Mouse (Mus musculus) thymus, adult 2 months (tissue): ENCODE measurements around the gene Suclg2. TPM values are rescaled to one million over a fixed set of nuclear protein-coding genes. Genes with fewer than 3 reads are reported as not detected.

Experiments used
- DNase-seq: peaks from one replicate; pipeline ENCODE4 v3.0.0; 2021
- H3K27ac ChIP-seq: fragments of 200-500 bp; 2 replicates; pipeline ENCODE4 v1.5.1; 2012; ENCODE audit warnings: low read length, control low read depth; ENCODE audit not compliant: control insufficient read depth, insufficient read depth
- H3K27me3 ChIP-seq: fragments of 200-500 bp; 2 replicates; pipeline ENCODE4 v1.6.1; 2012; ENCODE audit warnings: mild to moderate bottlenecking, low read length, moderate library complexity, mixed read lengths; ENCODE audit not compliant: control insufficient read depth, insufficient read depth
- H3K36me3 ChIP-seq: fragments of 200-500 bp; 2 replicates; pipeline ENCODE4 v1.6.1; 2012; ENCODE audit warnings: mild to moderate bottlenecking, low read length, moderate library complexity; ENCODE audit not compliant: control insufficient read depth, insufficient read depth
- H3K4me1 ChIP-seq: fragments of 200-500 bp; replicated peaks from 2 replicates; pipeline ENCODE4 v1.6.1; 2012; ENCODE audit warnings: low read length; ENCODE audit not compliant: control insufficient read depth, insufficient read depth
- H3K4me3 ChIP-seq: fragments of 200-500 bp; 2 replicates; pipeline ENCODE4 v1.5.1; 2012; ENCODE audit warnings: mild to moderate bottlenecking, low read length, control low read depth, moderate library complexity; ENCODE audit not compliant: control insufficient read depth, insufficient read depth
- CTCF ChIP-seq: fragments of 200-500 bp; IDR thresholded peaks from 2 replicates; pipeline ENCODE4 v1.5.1; 2012; ENCODE audit warnings: mild to moderate bottlenecking, control low read depth, low read length, moderate library complexity, borderline replicate concordance; ENCODE audit not compliant: control insufficient read depth, poor library complexity, insufficient read depth; ENCODE audit errors: extremely low read depth
- POLR2A ChIP-seq: fragments of 200-500 bp; IDR thresholded peaks from 2 replicates; pipeline ENCODE4 v1.6.1; 2012; ENCODE audit warnings: mild to moderate bottlenecking, low read length, control low read depth, moderate library complexity; ENCODE audit not compliant: control insufficient read depth, poor library complexity, insufficient read depth; ENCODE audit errors: extremely low read depth
- WGBS: fragments of 180-500 bp; shearing (Covaris S2); methylation state at CpG from one replicate; pipeline ENCODE4 v1.1.7; 2018; 5-methylcytosine and 5-hydroxymethylcytosine counted together
- polyA plus RNA-seq: library from polyadenylated mRNA; depleted of rRNA; stranded (reverse); fragments of >200 nt; gene quantifications from 2 replicates; pipeline ENCODE4 v1.2.3, GENCODE M21; 2012

The Suclg2 gene
- polyA plus RNA-seq, 1 experiment = 8.7 TPM

DNA sequence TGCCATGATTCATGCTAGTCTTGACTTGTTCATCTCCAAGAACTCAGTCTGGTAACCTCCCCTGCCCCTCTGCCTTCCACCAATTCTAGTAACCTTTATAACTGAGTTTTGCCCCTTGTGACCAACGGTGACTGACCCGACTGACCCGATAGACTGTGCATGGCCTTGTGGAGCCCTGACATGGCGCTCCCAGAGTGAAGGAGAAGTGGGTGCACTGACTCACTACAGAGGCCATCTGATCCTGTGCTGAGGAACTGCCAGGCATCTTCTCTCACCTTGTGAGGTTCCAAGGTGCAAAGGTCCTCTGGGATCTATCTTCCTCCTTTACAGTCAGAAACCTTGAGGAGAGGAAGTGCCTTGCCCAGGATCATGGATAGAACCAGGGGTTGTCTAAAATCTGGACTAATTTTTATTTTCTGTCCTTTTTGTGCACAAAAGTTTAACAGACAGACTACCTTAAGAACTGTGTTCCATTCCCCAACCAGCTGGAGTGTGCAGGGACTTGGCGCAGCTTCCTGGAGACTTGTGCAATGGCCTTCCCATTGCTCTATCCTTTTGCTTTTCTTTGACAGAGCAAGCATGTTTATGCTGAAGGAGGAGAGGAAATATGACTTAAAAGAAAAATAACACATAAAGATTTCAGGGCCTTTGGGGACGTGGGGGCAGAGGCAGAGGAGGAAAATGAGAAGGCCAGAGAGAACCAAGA is 49.8 kb downstream of the Suclg2 start:
- 96% methylated on average over 6 of the region's 6 CpGs for WGBS
- Histone ChIP-seq H3K4me3 (no peak overlapping the region), H3K27me3 (no peaks in the 10 kb centered on the region), H3K36me3 (no peaks in the 10 kb centered on the region), H3K4me1 (no peaks in the 10 kb centered on the region), H3K27ac (no peak overlapping the region)
- TF ChIP-seq POLR2A (no peak), CTCF (no peak)
- no peak for DNase-seq

DNA sequence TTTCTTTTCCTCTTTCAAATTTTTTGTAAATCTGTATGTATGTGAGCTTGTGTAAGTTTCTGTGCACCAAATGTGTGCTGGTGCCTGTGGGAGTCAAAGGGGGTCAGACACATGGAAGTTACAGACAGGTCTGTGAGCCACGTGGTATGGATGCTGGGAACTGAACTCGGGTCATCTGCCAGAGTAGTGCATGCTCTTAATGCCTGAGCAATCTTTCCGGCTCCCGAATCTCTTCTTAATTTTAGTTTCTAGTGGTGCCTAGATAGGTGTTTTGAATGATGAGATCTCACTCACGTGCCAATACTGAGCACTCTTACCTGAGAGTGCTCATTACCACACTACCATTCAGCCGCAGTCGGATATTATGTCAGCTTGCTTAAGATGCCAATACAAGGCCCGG is 60.9 kb downstream of the Suclg2 start:
- WGBS = 96% methylated on average over 8 of the region's 8 CpGs
- Histone ChIP-seq H3K4me3 (no peak overlapping the region), H3K27me3 (no peaks in the 10 kb centered on the region), H3K4me1 (no peaks in the 10 kb centered on the region), H3K27ac (no peak overlapping the region), H3K36me3 (no peaks in the 10 kb centered on the region)
- TF ChIP-seq POLR2A (no peak), CTCF (no peak)
- no peak for DNase-seq

DNA sequence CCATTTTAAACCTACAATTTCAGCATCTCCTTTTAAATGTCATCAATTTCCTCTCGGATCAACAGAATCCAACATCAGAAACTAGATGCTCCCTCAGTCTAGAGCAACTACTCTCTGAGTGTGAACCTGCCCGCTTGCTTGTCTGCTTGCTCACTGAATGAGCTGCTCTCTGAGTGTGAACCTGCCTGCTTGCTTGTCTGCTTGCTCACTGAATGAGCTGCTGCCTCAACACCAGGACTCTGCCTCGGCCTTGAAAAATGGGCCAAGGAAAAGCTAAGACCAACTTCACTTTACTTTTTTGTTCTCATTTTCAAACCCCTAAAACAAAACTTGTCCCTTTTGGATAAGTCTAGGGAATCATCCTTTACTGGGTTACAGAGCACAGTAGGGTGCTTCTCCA is 64.9 kb downstream of the Suclg2 start:
- no peak overlapping the region for H3K27ac ChIP-seq
- 96% methylated on average over 3 of the region's 3 CpGs for WGBS
- TF ChIP-seq POLR2A (no peak), CTCF (no peak)
- H3K4me1 ChIP-seq = peaks cover 2% of the 10 kb centered on the region; the same call in 1 of the 2 replicates
- no peaks in the 10 kb centered on the region for H3K27me3 ChIP-seq
- H3K36me3 ChIP-seq = no peaks in the 10 kb centered on the region
- no peak for DNase-seq
- no peak overlapping the region for H3K4me3 ChIP-seq

DNA sequence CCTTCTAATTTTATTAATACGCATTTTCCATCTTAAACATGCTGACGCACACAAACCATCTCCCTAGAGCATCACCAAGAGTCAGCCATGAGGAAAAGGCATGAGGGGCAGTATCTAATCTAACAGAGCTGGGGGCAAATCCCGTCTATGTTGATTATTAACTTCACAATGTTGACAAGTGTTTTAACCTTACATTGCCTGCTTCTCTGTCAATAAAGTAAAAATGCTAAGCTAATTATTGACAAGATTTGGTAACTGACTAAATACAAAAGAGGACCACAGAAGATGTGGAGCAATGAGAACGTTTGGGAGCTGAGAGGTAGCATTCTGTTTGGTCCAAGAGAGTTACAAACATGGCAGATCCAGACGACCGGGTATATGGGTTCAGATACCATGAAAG is 65.8 kb downstream of the Suclg2 start:
- DNase-seq = no peak
- H3K27me3 ChIP-seq = no peaks in the 10 kb centered on the region
- TF ChIP-seq POLR2A (no peak), CTCF (no peak)
- no peak overlapping the region for H3K27ac ChIP-seq
- WGBS = 94% methylated on average over 6 of the region's 6 CpGs
- peaks cover 2% of the 10 kb centered on the region; the same call in 1 of the 2 replicates for H3K4me1 ChIP-seq
- no peaks in the 10 kb centered on the region for H3K36me3 ChIP-seq
- no peak overlapping the region for H3K4me3 ChIP-seq

DNA sequence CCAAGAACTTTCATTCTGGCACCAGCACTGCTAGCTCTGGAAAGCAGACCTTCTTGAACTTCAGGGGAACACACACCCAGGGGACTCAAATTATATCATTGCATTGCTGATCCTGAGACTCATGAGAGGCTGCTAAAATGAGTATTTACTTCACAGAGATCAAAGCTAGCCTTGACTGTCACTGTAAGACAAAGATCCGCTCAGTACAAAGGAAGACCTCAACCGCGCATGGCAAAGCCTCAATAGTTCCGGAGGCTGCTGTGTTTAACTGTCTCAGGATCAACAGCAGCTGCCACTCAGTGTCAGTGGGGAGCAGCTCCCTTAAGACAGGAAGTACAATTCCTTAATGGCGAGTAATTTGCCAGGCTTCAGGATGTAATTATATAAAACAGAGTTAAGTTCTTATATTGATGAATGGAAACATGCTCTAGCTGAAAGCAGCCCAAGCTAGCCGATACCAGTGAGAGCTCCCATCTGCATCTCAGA is 67.2 kb downstream of the Suclg2 start:
- WGBS = 59% methylated on average over 6 of the region's 6 CpGs
- no peaks in the 10 kb centered on the region for H3K36me3 ChIP-seq
- TF ChIP-seq CTCF (no peak), POLR2A (no peak)
- H3K4me3 ChIP-seq = no peak overlapping the region
- H3K27me3 ChIP-seq = no peaks in the 10 kb centered on the region
- peaks cover 2% of the 10 kb centered on the region; the same call in 1 of the 2 replicates for H3K4me1 ChIP-seq
- H3K27ac ChIP-seq = peak overlapping the region; percentile 51; the same call in 1 of the 2 replicates
- DNase-seq = peak; percentile 3

DNA sequence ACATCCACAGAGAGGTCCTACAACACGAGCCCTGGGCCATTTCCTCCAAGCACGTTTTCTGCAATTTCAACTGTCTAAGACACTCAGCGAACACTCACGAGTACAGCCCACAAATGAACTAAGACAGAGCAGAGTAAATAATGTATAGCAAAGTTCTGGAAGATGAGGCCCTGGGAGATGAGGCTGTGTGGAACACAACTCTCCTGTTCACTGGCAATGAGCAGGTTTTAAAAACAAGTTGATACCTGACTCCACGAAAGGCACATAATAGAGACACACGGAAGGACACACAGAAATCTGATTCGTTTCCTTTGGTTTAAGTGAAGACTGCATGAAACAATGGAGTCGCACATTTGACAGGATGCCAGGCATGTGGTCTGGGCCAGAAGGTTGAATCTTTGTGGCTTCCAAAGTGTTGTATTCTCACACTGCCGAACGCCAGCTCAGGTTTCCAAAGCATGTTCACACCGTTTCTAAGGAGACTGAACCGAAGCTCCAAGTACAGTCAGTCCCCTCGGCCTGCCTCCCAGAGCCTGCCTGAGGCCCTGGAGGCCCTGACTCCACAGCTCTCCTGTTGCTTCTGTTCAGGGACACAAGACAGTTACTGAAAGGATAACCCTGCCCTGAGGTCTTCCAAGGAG is 68.4 kb downstream of the Suclg2 start:
- Histone ChIP-seq H3K36me3 (no peaks in the 10 kb centered on the region), H3K4me3 (no peak overlapping the region), H3K4me1 (peaks cover 2% of the 10 kb centered on the region; the same call in 1 of the 2 replicates), H3K27ac (no peak overlapping the region), H3K27me3 (no peaks in the 10 kb centered on the region)
- 70% methylated on average over 13 of the region's 13 CpGs for WGBS
- no peak for DNase-seq
- TF ChIP-seq POLR2A = no peak
- TF ChIP-seq CTCF = no peak
